Mouse (Mus musculus) forelimb bud, embryonic 11.5 days (tissue): ENCODE measurements at regions not wholly inside any gene's neighbourhood (a gene's known extent, or its start where the extent isn't known, plus 50 kb on each side); places are given as distances from the start of the nearest gene placed in this dataset.
A peak's percentile ranks its signal among the peaks of the same experiment; 100 is the strongest.
"Not testable (repeated sequence)": the region's sequence is repeated elsewhere in the genome, so short reads cannot be mapped to it uniquely, and the experiment has no call there.

ENCODE experiments used
- DNase-seq: peaks from one replicate; pipeline ENCODE4 v3.0.0-alpha.2; 2012; ENCODE audit warnings: low read depth, low spot score

DNA sequence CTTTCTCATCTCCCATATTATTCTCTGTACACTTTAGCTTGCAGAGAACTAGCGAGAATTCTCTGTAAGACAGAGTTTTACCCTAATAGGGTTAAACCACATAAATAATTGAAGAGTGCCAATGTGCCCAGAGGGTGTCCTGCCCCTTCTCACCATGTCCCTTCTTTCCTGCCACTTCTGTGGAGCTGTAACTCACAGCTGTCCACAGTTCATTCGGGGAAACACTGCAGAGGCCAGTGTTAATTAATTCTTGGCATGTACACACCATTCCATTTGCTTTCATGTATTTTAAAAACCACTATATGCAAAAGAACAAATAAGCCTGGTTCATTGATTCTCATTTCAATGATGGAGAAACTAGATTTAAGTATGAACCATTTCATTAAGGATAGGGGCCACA is 787.8 kb downstream of the Ets1 start:
- no peak for DNase-seq

DNA sequence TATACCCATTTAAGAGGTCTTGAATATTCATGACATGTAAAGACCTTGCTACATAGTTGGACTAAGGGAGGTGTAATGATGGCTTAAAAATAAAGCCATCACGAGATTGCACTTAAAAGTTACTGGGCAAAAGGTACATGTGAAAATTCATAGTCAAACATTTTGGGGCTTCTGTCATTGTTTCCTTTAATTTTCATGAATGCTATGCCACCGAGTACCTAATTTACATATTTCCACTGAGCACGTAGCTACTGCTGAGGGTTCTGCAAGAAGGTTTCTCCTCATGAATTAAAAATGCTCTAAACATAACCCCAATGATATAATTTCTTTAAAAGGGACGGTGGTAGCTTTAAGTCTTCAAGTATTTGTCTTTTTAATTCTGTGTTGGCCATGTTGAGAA is 800.4 kb downstream of the Ets1 start:
- no peak for DNase-seq

DNA sequence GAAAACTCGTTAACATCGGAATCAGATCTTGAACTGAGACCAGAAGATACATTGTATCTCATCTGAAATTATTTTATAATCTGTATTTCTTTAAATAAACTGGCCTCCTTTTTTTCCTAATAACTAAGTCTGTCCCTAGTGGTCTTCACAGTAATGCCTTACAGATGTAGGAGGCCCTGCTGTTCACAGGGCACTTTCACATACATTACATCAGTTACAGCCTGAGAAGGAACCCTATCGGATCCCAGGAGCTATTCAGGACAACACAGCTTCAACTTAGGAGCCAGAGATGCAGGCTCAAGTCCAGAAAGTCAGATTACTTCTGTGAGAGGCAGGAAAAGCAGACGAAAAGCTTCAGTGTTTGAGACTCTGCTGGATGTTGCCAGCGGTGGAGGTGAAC is 806.2 kb downstream of the Ets1 start:
- peak; percentile 12 for DNase-seq

DNA sequence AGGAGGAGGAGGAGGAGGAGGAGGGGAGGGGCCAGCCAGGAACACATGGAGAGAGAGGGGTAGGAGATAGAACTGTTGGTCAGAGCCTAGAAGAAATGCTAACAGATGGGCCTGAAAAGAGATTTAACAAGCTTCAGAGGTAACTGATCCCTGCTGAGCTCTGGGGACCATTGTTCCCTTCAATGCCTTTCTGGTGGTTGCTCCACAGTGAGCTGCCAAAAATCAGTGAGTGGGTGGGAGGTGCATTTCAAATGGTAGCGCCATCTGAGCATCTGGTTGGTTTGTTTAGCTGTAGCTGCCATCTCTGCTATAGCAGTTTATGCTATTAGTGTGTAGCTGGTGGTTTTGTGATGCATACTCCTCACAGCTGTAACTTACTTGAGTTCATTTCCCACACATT is 809.9 kb downstream of the Ets1 start:
- no peak for DNase-seq

DNA sequence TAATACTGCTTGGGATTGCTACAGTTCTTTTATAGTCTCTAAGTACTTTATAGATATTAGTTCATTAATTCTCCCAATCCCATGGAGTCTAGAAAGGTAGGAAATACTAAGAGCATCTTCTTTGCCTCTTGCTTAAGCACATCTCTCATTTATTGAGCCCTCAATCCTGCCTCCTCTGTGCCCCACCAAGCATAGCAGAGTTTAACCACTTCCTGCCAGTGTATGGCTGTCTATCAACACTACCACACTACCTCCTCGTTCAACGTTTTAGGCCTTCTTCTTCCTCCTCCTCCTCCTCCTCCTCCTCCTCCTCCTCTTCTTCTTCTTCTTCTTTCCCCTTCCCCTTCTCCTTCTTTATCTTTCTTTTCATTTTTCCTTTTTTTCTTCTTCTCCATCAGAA is 839.1 kb downstream of the Ets1 start:
- DNase-seq = no peak

DNA sequence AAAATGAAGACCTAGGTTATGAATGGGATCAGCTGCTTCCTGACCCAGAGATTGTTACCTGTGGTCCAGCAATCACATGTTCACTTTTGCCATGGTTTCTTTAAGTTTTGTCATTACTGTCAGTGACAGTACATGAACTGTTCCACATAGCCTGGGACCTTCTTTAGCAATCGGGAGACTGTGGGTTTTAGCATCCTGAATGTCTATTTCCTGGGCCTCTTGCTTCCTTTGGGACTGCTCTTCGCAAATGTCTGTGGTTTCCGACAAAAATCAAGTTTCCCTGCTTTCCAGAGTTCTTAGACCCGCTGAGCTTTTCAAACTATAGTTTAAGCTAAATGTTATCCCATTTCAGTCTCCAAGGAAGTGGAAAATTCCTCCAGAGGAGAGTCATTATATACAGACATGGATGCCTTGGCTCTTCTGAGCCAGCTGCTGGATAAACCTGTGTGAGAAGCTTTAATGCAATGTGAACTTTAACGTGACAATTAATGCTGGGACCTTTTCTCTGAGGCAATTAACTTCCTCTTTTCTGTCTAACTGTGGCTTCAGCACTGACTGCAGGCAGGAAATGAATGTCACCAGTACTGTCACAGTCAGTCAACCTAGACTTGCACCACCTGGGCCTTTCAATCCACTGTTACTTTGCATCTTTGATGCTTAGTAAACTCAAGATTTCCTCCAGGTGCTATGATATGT is 847.0 kb downstream of the Ets1 start:
- DNase-seq = no peak

DNA sequence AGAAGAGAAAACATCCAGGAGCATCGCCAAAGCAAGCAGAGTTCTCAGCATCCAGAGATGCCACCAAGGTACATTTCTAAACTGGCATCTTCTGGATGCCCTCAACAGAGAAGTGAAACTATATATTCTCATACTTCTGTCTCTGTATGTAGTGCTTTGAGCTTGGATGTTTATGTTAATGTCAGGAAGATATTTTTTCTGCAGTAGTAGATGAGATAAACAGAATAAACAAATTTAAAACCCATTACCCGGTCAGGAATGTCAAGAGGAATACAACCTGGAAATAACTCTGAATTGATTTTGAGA is 847.5 kb downstream of the Ets1 start:
- DNase-seq = no peak

DNA sequence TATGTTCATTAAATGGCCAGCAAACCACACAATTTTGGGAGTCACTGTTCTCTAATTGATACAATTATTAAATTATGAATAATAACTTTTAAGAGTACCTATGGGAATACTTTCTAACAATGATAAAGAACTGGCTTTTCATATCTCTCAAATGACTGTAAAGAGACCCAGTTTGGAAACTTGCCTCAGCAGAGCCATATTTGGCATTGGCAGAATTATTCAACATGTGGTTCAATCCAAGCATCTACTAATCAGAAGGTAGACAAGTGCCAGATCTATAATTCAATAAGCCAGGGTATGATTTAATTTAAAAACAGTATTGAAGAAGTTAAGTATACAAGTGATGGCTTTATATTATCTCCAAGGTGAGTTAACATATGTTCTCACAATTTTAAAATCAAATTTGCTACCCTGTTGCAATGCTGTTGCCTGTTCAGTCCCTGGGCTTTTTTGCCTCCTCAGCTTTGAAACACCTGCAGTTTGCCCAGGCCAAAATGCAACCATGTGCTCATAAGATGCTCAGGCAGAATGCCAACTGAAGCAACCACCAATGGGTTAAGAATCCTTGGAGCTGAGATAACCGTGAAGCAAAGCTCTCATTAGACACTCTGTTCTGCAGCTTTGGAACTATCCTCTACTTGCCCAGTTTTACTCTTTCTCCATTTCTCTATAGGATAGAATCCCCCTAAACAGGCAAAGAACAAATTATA is 897.2 kb downstream of the Ets1 start:
- no peak for DNase-seq

DNA sequence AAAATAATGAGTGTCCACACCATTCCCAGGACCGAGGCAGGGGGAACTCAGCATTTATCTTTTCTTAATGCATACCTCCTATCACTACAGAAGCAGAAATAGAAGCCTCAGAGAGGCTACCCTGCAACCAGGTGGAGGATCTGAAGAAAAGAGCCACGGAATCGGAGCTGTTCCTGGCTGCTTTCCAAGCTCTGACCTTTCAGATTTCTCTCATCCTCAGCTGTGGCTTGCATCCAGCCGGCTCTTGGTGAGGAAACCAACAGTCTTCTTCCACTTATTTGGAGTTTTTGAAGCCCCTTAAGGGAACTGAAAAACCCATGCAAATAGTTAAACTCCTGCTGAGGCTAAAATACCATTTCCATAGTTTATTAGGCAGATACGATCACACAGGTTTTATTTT is 907.3 kb downstream of the Ets1 start:
- no peak for DNase-seq

DNA sequence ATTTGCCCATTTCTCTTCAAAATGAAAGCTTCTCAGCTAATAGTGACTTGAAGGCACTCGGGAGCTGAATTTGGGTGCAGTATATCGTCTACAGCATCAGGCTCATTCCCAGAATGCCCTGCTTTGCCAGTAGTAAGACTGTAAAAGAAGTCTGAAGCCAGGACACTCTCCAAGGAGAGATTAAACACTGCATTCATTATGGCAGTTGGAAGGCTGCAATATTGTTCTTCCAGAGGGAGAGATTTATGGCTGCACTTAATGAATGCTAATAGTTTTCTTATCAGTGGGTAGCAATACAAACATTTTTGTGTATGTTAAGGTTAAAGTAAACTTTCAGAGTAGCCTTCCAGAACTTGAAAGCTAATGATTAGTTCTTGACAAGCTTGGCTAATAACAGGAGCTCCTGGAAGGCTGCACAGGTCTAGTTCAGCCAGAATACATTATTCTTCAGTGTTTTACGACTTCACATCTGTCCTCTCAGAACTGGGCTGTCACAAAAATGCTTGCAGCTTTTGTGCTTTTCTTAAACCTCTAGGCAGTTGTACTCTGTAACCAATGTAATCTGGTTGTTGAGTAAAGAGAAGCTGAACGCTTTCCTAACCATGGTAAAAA is 910.2 kb downstream of the Ets1 start:
- peak; percentile 23 for DNase-seq

DNA sequence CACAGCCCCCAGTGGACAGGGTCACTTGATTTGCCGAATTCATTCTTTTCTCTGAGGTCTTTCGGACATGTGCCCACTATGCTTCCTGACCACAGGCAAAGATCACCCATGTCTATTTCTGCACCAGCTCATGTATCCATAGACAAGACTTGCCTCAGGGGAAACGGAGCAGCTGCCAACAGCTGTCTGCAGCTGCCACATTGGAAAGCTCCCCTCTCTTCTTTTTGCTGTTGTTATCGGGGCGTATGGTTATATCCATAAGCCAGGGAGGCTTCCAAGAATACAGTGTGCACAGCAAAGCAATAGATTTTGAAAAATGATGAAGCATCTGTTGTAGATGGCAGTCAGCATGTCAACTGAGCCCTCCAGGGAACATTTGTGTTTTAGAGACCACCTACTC is 913.4 kb downstream of the Ets1 start:
- DNase-seq = no peak

DNA sequence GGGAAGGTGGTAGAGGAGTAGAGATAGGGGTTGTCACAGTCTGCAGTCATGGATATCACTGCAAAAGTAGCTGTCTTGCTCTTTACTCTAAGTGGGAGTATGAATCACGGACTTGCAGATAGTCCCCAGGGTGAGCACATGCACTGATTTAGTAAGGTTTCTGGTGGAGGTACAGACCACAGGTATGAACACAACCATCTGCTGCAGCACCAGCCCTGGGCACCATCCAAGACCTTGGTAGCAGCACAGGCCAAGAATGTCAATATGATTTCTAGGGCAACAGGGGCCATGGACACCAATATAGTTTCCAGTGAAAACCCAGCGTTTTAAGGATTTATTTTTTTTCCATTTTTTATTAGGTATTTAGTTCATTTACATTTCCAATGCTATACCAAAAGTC is 913.7 kb upstream of the Kirrel3 start:
- no peak for DNase-seq

DNA sequence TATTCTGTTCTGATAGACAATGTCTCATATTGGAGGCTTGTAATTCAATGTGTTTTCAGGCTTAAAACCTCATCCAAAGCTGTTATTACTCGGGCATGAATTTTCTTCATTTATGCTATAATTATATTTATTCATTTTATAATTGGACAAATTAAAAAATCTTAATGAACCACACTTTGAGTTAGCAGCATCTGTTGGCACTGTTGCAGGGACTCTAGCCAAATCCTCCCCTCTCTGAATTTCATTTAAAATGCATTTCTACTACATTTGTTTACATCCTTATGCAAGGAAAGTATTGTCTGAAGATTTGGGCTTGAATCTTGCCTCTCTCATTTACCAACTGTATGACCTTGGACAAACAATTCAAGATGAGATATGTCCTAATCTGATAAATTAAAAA is 874.2 kb upstream of the Kirrel3 start:
- DNase-seq = no peak

DNA sequence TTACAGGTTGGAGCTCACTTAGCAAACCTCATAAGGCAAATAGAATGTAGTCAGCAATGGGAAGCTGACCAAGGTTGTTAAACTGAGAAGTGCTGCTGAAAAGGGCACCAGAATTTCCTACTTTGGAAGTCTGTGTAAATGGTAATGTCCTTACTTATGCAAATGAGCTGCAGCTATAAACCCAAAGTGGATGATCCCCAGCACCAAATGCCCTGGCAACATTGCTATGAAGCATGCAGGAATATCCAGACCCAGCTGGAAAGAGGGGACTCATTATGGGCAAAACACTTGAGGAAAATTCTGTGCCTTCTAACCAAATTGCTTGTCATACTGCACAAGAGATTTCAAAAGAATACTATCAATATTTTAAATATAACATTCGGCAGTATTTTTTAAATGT is 861.3 kb upstream of the Kirrel3 start:
- DNase-seq = no peak

DNA sequence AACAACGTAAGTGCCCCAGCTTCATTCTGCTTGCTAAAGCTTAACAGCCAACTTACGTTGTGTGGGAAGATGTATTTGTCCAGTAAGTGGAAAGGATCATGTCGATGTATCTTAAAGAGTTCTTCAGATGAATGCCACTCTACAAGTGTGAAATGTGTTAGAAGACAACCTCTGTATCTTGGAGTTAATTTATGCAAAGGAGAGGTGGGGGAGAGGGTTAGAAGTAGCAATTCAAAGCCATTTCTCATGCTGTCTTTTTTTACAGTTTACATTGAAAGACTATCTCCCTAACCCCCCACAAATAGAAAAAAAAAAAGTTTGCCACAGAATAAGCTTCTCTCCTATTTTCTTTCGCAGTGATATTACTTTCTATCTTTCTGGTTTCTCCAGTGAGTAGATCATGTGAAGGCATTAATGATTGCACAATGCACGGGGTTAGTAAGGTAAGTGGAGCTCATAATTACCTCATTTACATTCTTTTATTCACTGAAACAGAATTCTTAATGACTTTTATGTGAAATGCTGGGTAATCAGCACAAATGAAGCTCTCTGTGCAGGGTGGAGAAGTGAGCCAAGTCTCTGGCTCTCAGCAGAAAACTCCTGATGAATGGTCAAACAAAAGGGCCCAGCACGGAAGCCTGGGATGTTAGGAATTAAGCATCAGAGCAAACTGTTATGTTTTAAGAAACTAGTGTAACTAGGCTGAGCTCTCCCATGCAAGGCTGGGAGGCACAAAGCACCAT is 855.8 kb upstream of the Kirrel3 start:
- no peak for DNase-seq

DNA sequence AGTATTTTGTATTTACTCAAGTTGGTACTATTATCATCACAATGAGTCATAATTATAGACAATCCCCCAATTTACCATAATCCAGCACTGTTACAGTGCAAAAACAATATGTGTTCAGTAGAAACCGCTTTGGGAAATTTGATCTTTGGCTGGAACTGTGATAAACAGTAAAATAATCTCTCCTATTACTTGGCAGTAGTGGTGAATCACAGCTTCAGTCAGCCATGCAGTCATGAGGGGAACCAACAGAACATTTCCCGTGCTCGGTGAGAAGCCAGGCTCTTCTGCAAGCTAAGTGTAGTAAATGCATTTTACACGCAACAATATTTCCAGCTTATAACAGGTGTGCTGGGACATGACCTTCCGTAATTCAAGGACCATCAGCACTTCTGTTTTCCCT is 822.7 kb upstream of the Kirrel3 start:
- no peak for DNase-seq

DNA sequence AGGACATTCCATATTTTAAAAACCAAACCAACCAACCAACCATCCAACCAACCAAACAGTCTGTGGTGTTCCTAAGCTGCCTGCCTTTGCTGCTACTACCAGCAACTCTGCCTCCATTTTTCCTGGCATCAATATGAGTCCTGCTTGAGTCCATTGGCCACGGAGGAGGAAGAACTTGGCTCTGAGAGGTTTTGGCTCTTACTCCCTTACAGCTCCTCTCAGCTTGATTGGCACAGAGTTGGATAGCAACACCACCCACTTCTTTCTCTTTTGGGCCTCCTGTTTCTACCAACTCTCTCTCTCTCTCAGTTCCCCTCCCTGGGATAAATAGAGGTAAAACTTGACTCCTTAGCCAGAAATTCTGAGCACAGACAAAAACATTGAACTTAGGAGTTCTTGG is 804.6 kb upstream of the Kirrel3 start:
- no peak for DNase-seq

DNA sequence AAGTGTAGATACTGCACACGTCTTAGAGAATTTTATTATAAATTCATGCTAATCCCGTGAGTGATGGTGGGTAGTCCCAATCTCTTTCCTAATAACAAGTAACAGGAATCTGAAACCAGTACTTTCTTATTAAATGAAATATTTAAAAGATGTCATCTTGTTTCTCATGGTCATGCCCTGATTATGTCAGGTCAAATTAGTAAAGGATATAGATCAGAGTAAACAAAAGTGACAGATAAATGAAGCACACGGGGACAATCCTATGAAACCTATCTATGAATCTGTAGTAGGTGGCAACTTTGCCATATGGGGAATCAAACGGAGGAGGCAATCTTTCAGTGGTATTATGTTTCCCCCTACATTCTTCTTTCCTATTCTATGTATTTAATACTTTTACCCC is 794.0 kb upstream of the Kirrel3 start:
- DNase-seq = no peak

DNA sequence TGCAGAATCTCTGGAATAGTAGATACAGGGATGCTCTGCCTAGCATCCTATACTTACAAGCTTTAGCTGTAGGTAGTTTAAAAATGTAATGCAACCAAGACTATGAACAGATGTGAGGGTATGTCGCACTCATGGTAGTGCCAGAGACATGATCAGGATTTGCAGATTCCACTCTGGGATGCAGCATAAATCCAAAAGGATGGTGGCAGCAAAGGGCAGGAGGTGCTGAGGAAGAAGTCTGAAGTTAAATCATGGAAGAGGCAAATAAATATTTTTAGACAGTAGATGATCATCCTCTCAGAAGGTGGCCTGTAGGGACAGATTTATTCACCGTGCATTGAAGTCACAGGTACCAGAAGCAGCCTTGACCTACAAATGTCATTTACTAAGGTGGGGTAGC is 768.1 kb upstream of the Kirrel3 start:
- DNase-seq = no peak

DNA sequence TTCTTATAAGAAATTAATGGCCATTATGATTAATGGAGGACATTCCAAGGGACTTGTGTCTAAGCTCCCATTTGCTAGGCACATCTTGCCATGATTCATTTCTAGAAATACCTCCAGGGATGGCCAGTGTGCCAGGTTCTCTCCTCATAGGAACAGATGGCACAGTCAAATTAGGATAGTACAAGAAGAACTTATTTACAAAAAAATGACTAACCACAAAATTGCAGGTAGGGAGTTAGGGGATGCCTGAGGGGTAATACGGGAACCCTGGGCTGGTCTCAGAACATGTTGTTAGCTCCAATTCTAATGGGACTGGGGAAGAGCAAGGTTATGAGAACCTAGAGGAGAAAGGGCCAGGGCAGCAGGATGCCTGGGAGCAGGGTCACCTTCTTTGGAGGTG is 760.9 kb upstream of the Kirrel3 start:
- DNase-seq = no peak

DNA sequence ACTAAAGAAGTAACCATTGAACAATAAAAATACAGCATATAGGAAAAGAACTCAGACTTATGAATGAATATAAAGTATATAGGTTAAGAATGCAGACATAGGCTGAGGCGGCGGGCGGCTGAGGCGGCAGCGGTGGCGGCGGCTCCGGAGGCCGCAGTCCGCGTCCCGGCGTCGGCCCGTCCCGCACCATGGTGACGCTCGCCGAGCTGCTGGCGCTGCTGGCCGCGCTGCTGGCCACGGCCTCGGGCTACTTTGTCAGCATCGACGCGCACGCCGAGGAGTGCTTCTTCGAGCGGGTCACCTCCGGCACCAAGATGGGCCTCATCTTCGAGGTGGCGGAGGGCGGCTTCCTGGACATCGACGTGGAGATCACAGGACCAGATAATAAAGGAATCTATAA is 757.6 kb upstream of the Kirrel3 start:
- DNase-seq = not testable (repeated sequence)

DNA sequence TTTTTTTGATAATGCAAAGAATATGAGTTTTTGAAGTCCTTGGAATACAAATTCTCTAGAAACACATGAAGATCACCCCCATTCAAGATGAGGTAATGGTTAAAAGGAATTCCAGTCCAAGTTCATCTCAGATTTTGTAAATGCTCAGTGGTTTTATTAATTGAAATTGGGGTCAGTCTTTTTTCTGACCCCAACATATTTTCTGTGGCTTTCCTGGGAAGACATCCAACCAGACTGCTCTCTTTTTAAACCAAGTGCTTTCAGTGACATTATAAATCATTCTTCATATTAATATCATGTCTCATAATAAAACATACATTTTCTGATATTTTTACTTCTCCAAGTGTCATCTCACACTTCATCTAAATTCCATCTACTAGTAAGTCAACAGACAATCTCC is 725.0 kb upstream of the Kirrel3 start:
- no peak for DNase-seq

DNA sequence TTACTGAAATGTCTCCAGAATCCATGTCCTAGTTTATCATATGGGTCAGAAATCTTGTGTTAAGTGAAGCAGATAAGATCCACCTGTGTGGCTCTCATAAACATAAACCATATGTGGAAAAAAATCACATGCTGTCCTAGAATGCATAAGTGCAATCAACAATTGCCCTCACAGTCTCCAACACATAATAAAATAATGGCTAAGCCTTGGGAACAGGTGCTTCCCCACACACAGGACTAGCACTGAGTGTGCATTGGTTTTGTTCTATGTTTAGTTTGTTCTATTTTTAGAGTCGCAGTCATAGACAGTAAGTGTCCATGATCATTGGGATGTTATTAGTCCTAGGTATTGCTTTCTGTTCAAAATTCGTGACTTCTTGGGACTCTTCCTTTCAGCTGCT is 719.5 kb upstream of the Kirrel3 start:
- no peak for DNase-seq
